Mouse (Mus musculus) bone marrow, adult 2 months (tissue): ENCODE measurements around the gene Rad51b.

Experiments used
- CTCF ChIP-seq: fragments of 200-500 bp; IDR thresholded peaks from 2 replicates; pipeline ENCODE4 v1.5.1; 2011; ENCODE audit warnings: low read length, control low read depth; ENCODE audit not compliant: control insufficient read depth, insufficient read depth
- POLR2A ChIP-seq: fragments of 200-500 bp; IDR thresholded peaks from 2 replicates; pipeline ENCODE4 v1.6.1; 2011; ENCODE audit warnings: low read depth, mild to moderate bottlenecking, control low read depth, low read length, borderline replicate concordance; ENCODE audit not compliant: control insufficient read depth

DNA sequence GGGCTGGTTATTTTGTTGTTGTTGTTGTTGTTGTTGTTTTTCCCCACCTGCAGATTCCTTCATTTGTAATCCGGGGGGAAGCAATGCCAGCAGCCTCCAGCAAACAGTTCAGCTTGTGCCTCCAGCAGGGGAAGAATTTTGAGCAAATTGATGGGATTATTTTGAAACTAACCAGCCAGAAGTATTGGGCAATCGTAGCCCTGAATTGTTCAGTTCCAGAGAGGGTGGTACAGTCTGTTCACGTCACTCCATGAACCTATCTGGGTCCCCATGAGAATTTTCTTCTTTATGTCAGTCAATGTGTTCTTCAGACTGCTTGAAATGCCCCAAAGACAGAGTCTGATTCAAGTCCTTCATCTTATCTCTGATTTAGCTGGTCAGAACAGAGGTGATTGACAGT lies 138.4 kb downstream of the Rad51b start:
- TF ChIP-seq POLR2A (no peak), CTCF (no peak)
